Mouse (Mus musculus) frontal cortex, postnatal 14 days (tissue): ENCODE data around the gene Btbd35f23.
"Not testable (repeated sequence)": the region's sequence is repeated elsewhere in the genome, so short reads cannot be mapped to it uniquely, and the experiment has no call there.

Experiments used
- DNase-seq, 2 experiments: peaks; one replicate each; pipeline ENCODE4 v3.0.0; 2022; ENCODE audit warnings: low spot score in 2 of 2

Btbd35f23 gene

GRCm38 (mm10) chrX:3076575-3076974 lies at the start of gene Btbd35f23:
Gene Btbd35f23 (plus strand): TSS chrX:3076875.
- DNase-seq: not testable (repeated sequence)
